Mouse (Mus musculus): ENCODE measurements at regions not wholly inside any gene's neighbourhood (a gene's known extent, or its start where the extent isn't known, plus 50 kb on each side); places are given as distances from the start of the nearest gene placed in this dataset.

- Histone ChIP-seq H3K4me2 (ENCODE audit: low read depth, low read length) (no peak overlapping the region), H3K27ac (ENCODE audit: low read depth) (no peak overlapping the region; the same call in 1 of the 2 replicates), H3K27me3 (ENCODE audit: control insufficient read depth, insufficient read depth, low read length) (no peaks in the 10 kb centered on the region), H3K9ac (replicated peaks; ENCODE audit: low read depth, low read length) (no peak overlapping the region), H3K4me1 (ENCODE audit: control insufficient read depth, insufficient read depth) (no peaks in the 10 kb centered on the region), H3K4me3 (ENCODE audit: low read depth, low read length) (no peak overlapping the region), H3K36me3 (replicated peaks; ENCODE audit: control insufficient read depth, insufficient read depth, low read length) (no peaks in the 10 kb centered on the region), H3K9me3 (replicated peaks; ENCODE audit: control insufficient read depth, low read length) (no peaks in the 10 kb centered on the region)
- DNase-seq (ENCODE audit: low spot score) (peak; percentile 35), ATAC-seq (ENCODE audit: insufficient read depth, low read depth) (peak; percentile 49)
- TF ChIP-seq EP300 (IDR thresholded peaks at IDR 0.05; ENCODE audit: low read depth) (no peak), CTCF (IDR thresholded peaks at IDR 0.05; ENCODE audit: low read depth) (no peak)
- 60% methylated on average over 11 of the region's 11 CpGs for whole genome bisulfite sequencing
These were observed 157.5 kb upstream of the Serpine2 start for GRCm38 (mm10) chr1:80018391-80019065.

DNA sequence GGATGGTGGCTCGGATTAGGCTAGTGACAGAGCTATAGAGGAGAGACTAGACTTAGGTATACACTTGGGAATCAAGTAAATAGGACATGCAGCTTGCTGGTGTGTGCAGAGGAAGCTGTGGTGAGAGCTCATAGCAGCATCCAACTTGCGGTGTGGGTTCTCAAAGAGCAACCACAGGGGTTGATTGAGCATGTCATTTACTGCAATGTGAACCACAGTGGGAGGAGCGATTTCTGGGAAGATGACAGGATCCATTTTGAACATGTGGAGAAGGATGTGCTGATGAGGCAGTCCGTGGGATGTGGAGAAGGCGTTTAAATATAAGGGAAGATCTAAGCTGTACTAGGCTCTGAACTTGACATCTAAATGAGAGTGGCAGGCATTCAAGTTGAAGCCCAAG lies 154.5 kb upstream of the Serpine2 start:
- Histone ChIP-seq H3K27me3 (ENCODE audit: control insufficient read depth, insufficient read depth, low read length) (no peaks in the 10 kb centered on the region), H3K4me2 (ENCODE audit: low read depth, low read length) (no peak overlapping the region), H3K27ac (ENCODE audit: low read depth) (no peak overlapping the region), H3K4me1 (ENCODE audit: control insufficient read depth, insufficient read depth) (no peaks in the 10 kb centered on the region), H3K9ac (replicated peaks; ENCODE audit: low read depth, low read length) (no peak overlapping the region), H3K9me3 (replicated peaks; ENCODE audit: control insufficient read depth, low read length) (no peaks in the 10 kb centered on the region), H3K4me3 (ENCODE audit: low read depth, low read length) (no peak overlapping the region), H3K36me3 (replicated peaks; ENCODE audit: control insufficient read depth, insufficient read depth, low read length) (no peaks in the 10 kb centered on the region)
- no peak for TF ChIP-seq CTCF (IDR thresholded peaks at IDR 0.05; ENCODE audit: low read depth)
- TF ChIP-seq EP300 (IDR thresholded peaks at IDR 0.05; ENCODE audit: low read depth), result no peak
- WGBS, result 74% methylated on average over 5 of the region's 5 CpGs
- no peak for ATAC-seq (ENCODE audit: insufficient read depth, low read depth)
- no peak for DNase-seq (ENCODE audit: low spot score)

GRCm38 (mm10) chr1:80014586-80014985 lies 153.6 kb upstream of the Serpine2 start:
- H3K4me3 ChIP-seq (ENCODE audit: low read depth, low read length), result no peak overlapping the region
- no peak overlapping the region for H3K27ac ChIP-seq (ENCODE audit: low read depth)
- H3K27me3 ChIP-seq (ENCODE audit: control insufficient read depth, insufficient read depth, low read length), result no peaks in the 10 kb centered on the region
- no peaks in the 10 kb centered on the region for H3K9me3 ChIP-seq (replicated peaks; ENCODE audit: control insufficient read depth, low read length)
- WGBS, result 82% methylated on average over 2 of the region's 2 CpGs
- H3K4me1 ChIP-seq (ENCODE audit: control insufficient read depth, insufficient read depth), result no peaks in the 10 kb centered on the region
- H3K36me3 ChIP-seq (replicated peaks; ENCODE audit: control insufficient read depth, insufficient read depth, low read length), result no peaks in the 10 kb centered on the region
- ATAC-seq (ENCODE audit: insufficient read depth, low read depth) (no peak), DNase-seq (ENCODE audit: low spot score) (no peak)
- TF ChIP-seq CTCF (IDR thresholded peaks at IDR 0.05; ENCODE audit: low read depth) (no peak), EP300 (IDR thresholded peaks at IDR 0.05; ENCODE audit: low read depth) (no peak)
- no peak overlapping the region for H3K9ac ChIP-seq (replicated peaks; ENCODE audit: low read depth, low read length)
- no peak overlapping the region for H3K4me2 ChIP-seq (ENCODE audit: low read depth, low read length)

GRCm38 (mm10) chr1:80010724-80011123 lies 149.7 kb upstream of the Serpine2 start:
- peak; percentile 39 for DNase-seq (ENCODE audit: low spot score)
- Histone ChIP-seq H3K9ac (replicated peaks; ENCODE audit: low read depth, low read length) (no peak overlapping the region), H3K4me1 (ENCODE audit: control insufficient read depth, insufficient read depth) (no peaks in the 10 kb centered on the region), H3K4me2 (ENCODE audit: low read depth, low read length) (no peak overlapping the region), H3K27me3 (ENCODE audit: control insufficient read depth, insufficient read depth, low read length) (no peaks in the 10 kb centered on the region), H3K27ac (ENCODE audit: low read depth) (no peak overlapping the region), H3K36me3 (replicated peaks; ENCODE audit: control insufficient read depth, insufficient read depth, low read length) (no peaks in the 10 kb centered on the region), H3K9me3 (replicated peaks; ENCODE audit: control insufficient read depth, low read length) (no peaks in the 10 kb centered on the region), H3K4me3 (ENCODE audit: low read depth, low read length) (no peak overlapping the region)
- WGBS, result 33% methylated on average over 4 of the region's 4 CpGs
- TF ChIP-seq EP300 (IDR thresholded peaks at IDR 0.05; ENCODE audit: low read depth), result no peak
- no peak for TF ChIP-seq CTCF (IDR thresholded peaks at IDR 0.05; ENCODE audit: low read depth)
- ATAC-seq (ENCODE audit: insufficient read depth, low read depth), result peak; percentile 75

DNA sequence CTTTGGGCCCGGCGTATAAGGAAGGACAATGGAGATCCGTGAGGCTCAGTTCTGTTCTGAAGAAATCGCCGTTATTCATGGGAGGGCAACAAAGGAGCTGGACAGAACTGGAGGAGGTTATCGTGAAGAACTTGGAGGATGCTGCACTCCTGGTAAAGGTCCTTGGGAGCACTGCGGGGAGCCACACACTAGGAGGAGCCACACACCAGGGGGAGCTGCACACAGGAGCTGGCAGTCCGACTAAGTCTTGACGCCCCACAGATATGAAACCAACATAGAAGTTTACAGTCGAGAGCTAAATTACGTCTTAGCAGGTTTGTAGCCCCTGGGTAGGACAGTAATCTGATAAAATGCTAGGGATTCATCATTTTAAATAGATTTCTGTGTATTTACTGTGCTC lies 138.1 kb upstream of the Serpine2 start:
- ATAC-seq (ENCODE audit: insufficient read depth, low read depth), result no peak
- TF ChIP-seq CTCF (IDR thresholded peaks at IDR 0.05; ENCODE audit: low read depth), result peak; percentile 51
- TF ChIP-seq EP300 (IDR thresholded peaks at IDR 0.05; ENCODE audit: low read depth), result no peak
- H3K4me1 ChIP-seq (ENCODE audit: control insufficient read depth, insufficient read depth), result no peaks in the 10 kb centered on the region
- 59% methylated on average over 11 of the region's 11 CpGs for WGBS
- H3K36me3 ChIP-seq (replicated peaks; ENCODE audit: control insufficient read depth, insufficient read depth, low read length), result no peaks in the 10 kb centered on the region
- no peak overlapping the region for H3K27ac ChIP-seq (ENCODE audit: low read depth)
- H3K4me2 ChIP-seq (ENCODE audit: low read depth, low read length), result no peak overlapping the region
- H3K9ac ChIP-seq (replicated peaks; ENCODE audit: low read depth, low read length), result no peak overlapping the region
- no peak overlapping the region for H3K4me3 ChIP-seq (ENCODE audit: low read depth, low read length)
- H3K27me3 ChIP-seq (ENCODE audit: control insufficient read depth, insufficient read depth, low read length), result no peaks in the 10 kb centered on the region
- H3K9me3 ChIP-seq (replicated peaks; ENCODE audit: control insufficient read depth, low read length), result no peaks in the 10 kb centered on the region
- DNase-seq (ENCODE audit: low spot score), result peak; percentile 39

- 86% methylated on average over 10 of the region's 10 CpGs for WGBS
- H3K36me3 ChIP-seq (replicated peaks; ENCODE audit: control insufficient read depth, insufficient read depth, low read length), result no peaks in the 10 kb centered on the region
These were observed 136.9 kb upstream of the Serpine2 start for GRCm38 (mm10) chr1:79997911-79998310.

More at GRCm38 (mm10) chr1:79997911-79998310, 136.9 kb upstream of the Serpine2 start:
- no peaks in the 10 kb centered on the region for H3K4me1 ChIP-seq (ENCODE audit: control insufficient read depth, insufficient read depth)
- no peaks in the 10 kb centered on the region for H3K9me3 ChIP-seq (replicated peaks; ENCODE audit: control insufficient read depth, low read length)
- TF ChIP-seq CTCF (IDR thresholded peaks at IDR 0.05; ENCODE audit: low read depth), result no peak
- TF ChIP-seq EP300 (IDR thresholded peaks at IDR 0.05; ENCODE audit: low read depth), result no peak
- no peak overlapping the region for H3K4me2 ChIP-seq (ENCODE audit: low read depth, low read length)
- no peak overlapping the region for H3K27ac ChIP-seq (ENCODE audit: low read depth)
- no peaks in the 10 kb centered on the region for H3K27me3 ChIP-seq (ENCODE audit: control insufficient read depth, insufficient read depth, low read length)
- no peak overlapping the region for H3K9ac ChIP-seq (replicated peaks; ENCODE audit: low read depth, low read length)
- H3K4me3 ChIP-seq (ENCODE audit: low read depth, low read length), result no peak overlapping the region
- ATAC-seq (ENCODE audit: insufficient read depth, low read depth) (no peak), DNase-seq (ENCODE audit: low spot score) (no peak)

Measured in heart, postnatal 0 days (tissue).